In genomic region chr7:116186156-116186555, GRCm38 (mm10) we compare ENCODE assay signal across 22 mouse cellular contexts.
A peak's percentile ranks its signal among the peaks of the same experiment; 100 is the strongest.
DNase-seq lines count a peak whose midpoint lies in the region; ATAC-seq and TF ChIP-seq lines count a peak whose summit lies in the region.
"Had no signal": no experiment of that assay in that cellular context is flagged by ENCODE, and none has a peak within 500 bp of the region (broad histone marks: within the 10 kb centered on the region; RNA-seq: fewer than 3 reads in every experiment).

No protein-coding gene starts in this region.

- H3K27ac ChIP-seq in heart, embryonic 12.5 days (ENCODE audit: poor library complexity, severe bottlenecking): peak overlapping the region; percentile 61
- no peak overlapping the region for H3K27ac ChIP-seq in thymus, adult 2 months (ENCODE audit: control insufficient read depth, insufficient read depth, low read length)
- H3K27ac ChIP-seq: embryonic facial prominence, embryonic 13.5 days; forebrain, embryonic 15.5 days; hindbrain, embryonic 14.5 days; kidney, embryonic 15.5 days; midbrain, embryonic 13.5 days had no signal

- H3K9ac ChIP-seq in heart, embryonic 12.5 days: peak overlapping the region; percentile 57; the same call in 1 of the 2 replicates
- H3K9ac ChIP-seq: embryonic facial prominence, embryonic 13.5 days; forebrain, embryonic 15.5 days; hindbrain, embryonic 14.5 days; kidney, embryonic 15.5 days; midbrain, embryonic 13.5 days had no signal

- H3K36me3 ChIP-seq in heart, embryonic 12.5 days: peaks cover 8% of the 10 kb centered on the region
- no peaks in the 10 kb centered on the region for H3K36me3 ChIP-seq in myocyte (ENCODE audit: control insufficient read depth, insufficient read depth)
- H3K36me3 ChIP-seq in thymus, adult 2 months (ENCODE audit: control insufficient read depth, insufficient read depth, low read length): no peaks in the 10 kb centered on the region
- H3K36me3 ChIP-seq: embryonic facial prominence, embryonic 13.5 days; forebrain, embryonic 15.5 days; kidney, embryonic 15.5 days; midbrain, embryonic 13.5 days had no signal

- 41% methylated on average over 5 of the region's 5 CpGs for WGBS in heart, embryonic 12.5 days
- 89% methylated on average over 5 of the region's 5 CpGs for WGBS in thymus, adult 2 months

- TF ChIP-seq CTCF in thymus, adult 2 months (IDR thresholded peaks at IDR 0.05; ENCODE audit: borderline replicate concordance, control insufficient read depth, extremely low read depth, insufficient read depth, low read length, poor library complexity): no peak

- intact Hi-C loops in heart, postnatal 14 days (cut with DNase I): no loop called here

- H3K4me3 ChIP-seq in heart, embryonic 12.5 days: no peak overlapping the region
- H3K4me3 ChIP-seq in myocyte: no peak overlapping the region
- no peak overlapping the region for H3K4me3 ChIP-seq in thymus, adult 2 months (ENCODE audit: control insufficient read depth, insufficient read depth, low read length)
- H3K4me3 ChIP-seq: embryonic facial prominence, embryonic 13.5 days; forebrain, embryonic 15.5 days; kidney, embryonic 15.5 days; midbrain, embryonic 13.5 days had no signal

- no peak for DNase-seq in heart, postnatal 14 days
- DNase-seq in left cerebral cortex, adult 18-20 months (ENCODE audit: low spot score in 2 of 2): peak; percentile 24 to 44
- DNase-seq in left cerebral cortex, adult 11 months (ENCODE audit: low spot score): no peak
- DNase-seq in right cerebral cortex, postnatal 14 days: peak; percentile 26
- no peak for DNase-seq in right cerebral cortex, postnatal 4 days
- no peak for DNase-seq in thymus, adult 2 months
- DNase-seq: adrenal gland, postnatal 25 days; cerebellum, adult 8-10 months; lung, adult 2 months; lung, postnatal 4 days; thymus, postnatal 36 days had no signal

- peaks cover 96% of the 10 kb centered on the region for H3K4me1 ChIP-seq in heart, embryonic 12.5 days (replicated peaks)
- H3K4me1 ChIP-seq in thymus, adult 2 months (replicated peaks; ENCODE audit: control insufficient read depth, insufficient read depth, low read length): no peaks in the 10 kb centered on the region; the same call in 1 of the 2 replicates

- H3K9me3 ChIP-seq in heart, embryonic 12.5 days (replicated peaks): 0 out of 2 replicates have a peak, but pooled peaks cover 3% of the 10 kb centered on the region
- H3K9me3 ChIP-seq: embryonic facial prominence, embryonic 13.5 days; forebrain, embryonic 15.5 days; kidney, embryonic 15.5 days; midbrain, embryonic 13.5 days had no signal

- no peak overlapping the region for H3ac ChIP-seq in myocyte (ENCODE audit: control insufficient read depth, insufficient read length)

- no peak for TF ChIP-seq POLR2A in myocyte (IDR thresholded peaks at IDR 0.05; ENCODE audit: insufficient read length, low read depth)
- no peak for TF ChIP-seq POLR2A in thymus, adult 2 months (IDR thresholded peaks at IDR 0.05; ENCODE audit: control insufficient read depth, extremely low read depth, insufficient read depth, low read length, poor library complexity)

- no peak overlapping the region for H3K4me2 ChIP-seq in heart, embryonic 12.5 days
- peak overlapping the region; percentile 27 for H3K4me2 ChIP-seq in myocyte (ENCODE audit: low read depth)
- H3K4me2 ChIP-seq: embryonic facial prominence, embryonic 13.5 days; forebrain, embryonic 15.5 days; hindbrain, embryonic 14.5 days; kidney, embryonic 15.5 days; liver, embryonic 11.5 days; midbrain, embryonic 13.5 days had no signal

- no peak for ATAC-seq in heart, embryonic 12.5 days (ENCODE audit: insufficient number of reproducible peaks, low FRiP score)
- ATAC-seq: activated CD4-positive, CD25-positive, alpha-beta regulatory T cell, adult 4 months; forebrain, embryonic 15.5 days; intestine, embryonic 16.5 days; midbrain, embryonic 13.5 days; Patski had no signal

- H3K27me3 ChIP-seq in heart, embryonic 12.5 days (replicated peaks): no peaks in the 10 kb centered on the region
- peaks cover 10% of the 10 kb centered on the region for H3K27me3 ChIP-seq in myocyte (ENCODE audit: control insufficient read depth, insufficient read depth, insufficient read length)
- H3K27me3 ChIP-seq in thymus, adult 2 months (ENCODE audit: control insufficient read depth, insufficient read depth, low read length): no peaks in the 10 kb centered on the region
- H3K27me3 ChIP-seq: embryonic facial prominence, embryonic 13.5 days; forebrain, embryonic 15.5 days; kidney, embryonic 15.5 days; midbrain, embryonic 13.5 days; Patski had no signal

- H3K79me2 ChIP-seq in myocyte (ENCODE audit: control insufficient read depth, insufficient read depth): no peaks in the 10 kb centered on the region

TF ChIP-seq in myocyte, 11 proteins besides CTCF, POLR2A, EP300 and RAD21:
- no peak for TF ChIP-seq REST (IDR thresholded peaks at IDR 0.05; ENCODE audit: insufficient read depth, insufficient read length)
- no peak for TF ChIP-seq SRF (IDR thresholded peaks at IDR 0.05; ENCODE audit: control insufficient read depth, insufficient read length, low read depth)
- no peak for TF ChIP-seq E2F4 (IDR thresholded peaks at IDR 0.05; ENCODE audit: insufficient read depth)
- TF ChIP-seq USF1 (IDR thresholded peaks at IDR 0.05; ENCODE audit: low read depth): no peak

Comparison
In these comparisons a context has a peak if more than half of its experiments do, and no peak if none do; other contexts are left out.
1. DNase-seq: peak in left cerebral cortex, adult 18-20 months (2 of 2) and right cerebral cortex, postnatal 14 days (single experiment); none in heart, postnatal 14 days (0 of 2), left cerebral cortex, adult 11 months (single experiment), right cerebral cortex, postnatal 4 days (single experiment) and thymus, adult 2 months (single experiment).